Mouse (Mus musculus): ENCODE data around the gene Gm525. TPM values are rescaled to one million over a fixed set of nuclear protein-coding genes. Genes with fewer than 3 reads are reported as not detected.

Gm525 gene
- polyA plus RNA-seq, 1 experiment from 2014 or later = 1.6 TPM

DNA sequence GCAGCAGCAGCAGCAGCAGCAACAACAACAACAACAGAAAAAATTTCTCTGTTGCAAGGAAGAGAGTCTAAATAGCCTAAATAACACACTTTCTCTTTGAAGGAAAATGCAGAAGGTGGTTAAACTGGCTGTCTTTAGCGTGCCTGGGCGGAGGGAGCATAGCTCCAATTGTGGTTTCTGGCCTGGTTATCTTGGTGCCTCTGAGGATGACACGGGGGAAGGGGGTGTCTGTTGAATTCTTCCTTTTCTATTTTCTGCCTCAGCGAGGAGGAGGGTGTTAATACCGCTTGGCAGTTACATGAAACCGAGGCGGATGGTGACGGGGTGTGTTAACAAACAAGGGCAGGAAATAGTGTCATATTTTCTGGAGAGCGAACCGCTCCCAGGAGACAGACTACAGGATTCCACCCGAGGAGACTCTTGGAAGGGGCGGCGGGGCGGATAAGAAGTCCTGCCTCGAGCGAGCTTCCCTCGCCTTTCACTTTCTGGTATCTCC lies 27.2 kb downstream of the Gm525 start:
- no peaks in the 10 kb centered on the region for H3K27me3 ChIP-seq
- 24% methylated on average over 17 of the region's 17 CpGs for WGBS
- H3K9ac ChIP-seq = no peak overlapping the region
- ATAC-seq (ENCODE audit: insufficient number of reproducible peaks, low FRiP score, low TSS enrichment, low read depth) = no peak
- H3K4me2 ChIP-seq = peak overlapping the region; percentile 53
- H3K4me1 ChIP-seq = peaks cover 3% of the 10 kb centered on the region; the same call in 1 of the 2 replicates
- no peak overlapping the region for H3K27ac ChIP-seq
- H3K36me3 ChIP-seq = no peaks in the 10 kb centered on the region
- H3K9me3 ChIP-seq = no peaks in the 10 kb centered on the region
- peak overlapping the region; percentile 33 for H3K4me3 ChIP-seq

DNA sequence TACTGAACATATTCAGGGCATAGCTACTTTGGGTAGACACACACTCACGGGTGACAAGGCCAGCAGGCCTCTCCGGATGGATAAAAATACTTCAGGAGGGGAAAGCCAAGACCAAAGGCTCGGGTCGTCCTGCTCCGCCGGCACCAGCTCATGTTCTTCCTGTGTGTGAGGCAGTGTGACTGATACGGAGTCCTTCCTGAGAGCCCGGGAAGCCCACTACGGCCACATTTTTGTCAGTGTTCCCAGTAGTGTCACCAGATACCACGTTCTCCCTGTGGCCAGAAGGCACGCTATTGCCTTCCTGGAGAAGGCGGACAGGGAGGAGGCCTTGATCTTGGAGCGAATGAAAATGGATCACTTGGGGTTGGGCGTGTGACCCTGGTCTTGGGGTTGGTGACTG lies 29.5 kb downstream of the Gm525 start:
- Histone ChIP-seq H3K4me1 (peaks cover 3% of the 10 kb centered on the region; the same call in 1 of the 2 replicates), H3K4me2 (no peak overlapping the region), H3K4me3 (no peak overlapping the region), H3K27ac (no peak overlapping the region), H3K27me3 (no peaks in the 10 kb centered on the region), H3K36me3 (no peaks in the 10 kb centered on the region), H3K9me3 (no peaks in the 10 kb centered on the region), H3K9ac (no peak overlapping the region)
- ATAC-seq (ENCODE audit: insufficient number of reproducible peaks, low FRiP score, low TSS enrichment, low read depth) = no peak
- WGBS = 88% methylated on average over 14 of the region's 14 CpGs

DNA sequence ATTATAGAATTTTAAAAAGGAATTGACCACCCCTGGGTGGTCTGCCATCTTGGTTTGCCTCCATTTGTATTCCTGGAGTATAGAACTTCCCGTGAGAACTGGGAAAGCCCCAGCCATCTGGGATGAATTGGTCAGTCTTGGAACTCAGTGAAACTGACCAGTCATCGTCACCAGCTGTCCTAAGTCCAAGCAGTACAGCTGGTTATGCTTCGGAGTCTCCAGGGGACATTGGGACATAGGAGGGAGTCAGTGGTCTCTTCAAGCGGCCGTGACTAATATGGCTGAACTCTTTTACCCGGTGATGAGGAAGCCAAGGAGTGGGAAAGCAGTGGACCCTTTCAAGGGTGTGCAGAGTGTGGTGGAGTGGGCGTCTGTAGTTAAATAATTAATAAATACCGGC lies 31.6 kb downstream of the Gm525 start:
- H3K9me3 ChIP-seq = no peaks in the 10 kb centered on the region
- WGBS = 92% methylated on average over 8 of the region's 8 CpGs
- peaks cover 3% of the 10 kb centered on the region; the same call in 1 of the 2 replicates for H3K4me1 ChIP-seq
- H3K4me2 ChIP-seq = no peak overlapping the region
- no peak overlapping the region for H3K27ac ChIP-seq
- ATAC-seq (ENCODE audit: insufficient number of reproducible peaks, low FRiP score, low TSS enrichment, low read depth) = no peak
- no peak overlapping the region for H3K9ac ChIP-seq
- H3K36me3 ChIP-seq = no peaks in the 10 kb centered on the region
- no peak overlapping the region for H3K4me3 ChIP-seq
- H3K27me3 ChIP-seq = no peaks in the 10 kb centered on the region

DNA sequence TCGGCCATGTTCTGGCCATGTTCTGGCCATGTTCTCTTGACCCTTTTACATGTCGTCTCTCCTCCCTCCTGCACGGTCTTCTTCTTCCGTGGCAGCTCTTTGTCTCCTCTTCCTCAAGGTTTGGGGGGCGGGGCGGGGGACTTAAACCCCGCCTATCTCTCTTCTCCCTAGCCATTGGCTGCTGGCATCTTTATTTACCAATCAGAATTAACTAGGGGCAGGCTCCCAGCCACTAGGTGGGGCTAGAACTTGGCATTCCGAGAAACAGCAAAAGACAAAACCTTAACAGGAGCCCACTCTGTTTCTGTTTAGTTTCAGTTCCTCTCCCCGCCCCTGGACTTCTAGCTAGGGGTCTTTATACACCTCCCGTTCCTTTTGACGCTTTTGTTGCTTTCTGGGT lies 32.2 kb downstream of the Gm525 start:
- peaks cover under 1% of the 10 kb centered on the region; the same call in 1 of the 2 replicates for H3K4me1 ChIP-seq

DNA sequence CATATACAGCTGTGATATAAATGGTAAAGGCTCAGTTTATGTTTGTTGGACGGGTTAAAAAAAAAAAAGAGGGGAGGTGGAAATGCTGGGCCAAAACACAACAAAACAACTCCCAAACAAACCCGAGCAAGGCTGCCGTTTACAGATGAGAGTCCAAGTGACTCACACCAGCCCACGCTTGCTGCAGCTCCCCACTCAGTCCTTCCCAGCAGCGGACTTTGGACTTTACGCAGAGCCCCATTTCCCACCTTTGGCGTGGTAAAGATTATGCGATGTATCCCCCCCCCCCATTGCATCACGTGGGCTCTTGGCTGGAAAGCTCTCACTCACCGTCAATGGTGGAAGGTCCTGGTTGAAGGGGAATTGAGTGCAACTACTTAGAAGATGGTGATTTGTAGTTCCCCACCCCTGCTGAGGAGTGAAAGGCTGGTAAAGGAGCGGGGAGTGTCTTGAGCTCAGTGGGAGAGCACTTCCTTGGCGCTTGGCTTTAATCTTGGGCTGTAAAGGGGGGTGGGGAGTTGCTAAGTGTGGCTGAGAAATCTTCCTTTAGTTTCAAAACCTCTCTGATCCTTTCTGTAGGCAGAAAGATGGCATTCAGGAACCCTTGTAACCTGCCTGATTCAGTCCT lies 33.7 kb downstream of the Gm525 start:
- no peaks in the 10 kb centered on the region for H3K9me3 ChIP-seq
- no peak overlapping the region for H3K9ac ChIP-seq
- no peak overlapping the region for H3K27ac ChIP-seq
- H3K36me3 ChIP-seq = no peaks in the 10 kb centered on the region
- ATAC-seq (ENCODE audit: insufficient number of reproducible peaks, low FRiP score, low TSS enrichment, low read depth) = no peak
- no peak overlapping the region for H3K4me2 ChIP-seq
- WGBS = 27% methylated on average over 12 of the region's 12 CpGs
- no peak overlapping the region for H3K4me3 ChIP-seq
- H3K4me1 ChIP-seq = no peaks in the 10 kb centered on the region
- H3K27me3 ChIP-seq = no peaks in the 10 kb centered on the region

More for the DNA sequence above, 32.2 kb downstream of the Gm525 start:
- 90% methylated on average over 11 of the region's 11 CpGs for WGBS
- H3K9ac ChIP-seq = no peak overlapping the region
- H3K4me3 ChIP-seq = no peak overlapping the region
- no peak overlapping the region for H3K27ac ChIP-seq
- H3K9me3 ChIP-seq = no peaks in the 10 kb centered on the region
- H3K27me3 ChIP-seq = no peaks in the 10 kb centered on the region
- no peaks in the 10 kb centered on the region for H3K36me3 ChIP-seq
- H3K4me2 ChIP-seq = no peak overlapping the region
- ATAC-seq (ENCODE audit: insufficient number of reproducible peaks, low FRiP score, low TSS enrichment, low read depth) = no peak

DNA sequence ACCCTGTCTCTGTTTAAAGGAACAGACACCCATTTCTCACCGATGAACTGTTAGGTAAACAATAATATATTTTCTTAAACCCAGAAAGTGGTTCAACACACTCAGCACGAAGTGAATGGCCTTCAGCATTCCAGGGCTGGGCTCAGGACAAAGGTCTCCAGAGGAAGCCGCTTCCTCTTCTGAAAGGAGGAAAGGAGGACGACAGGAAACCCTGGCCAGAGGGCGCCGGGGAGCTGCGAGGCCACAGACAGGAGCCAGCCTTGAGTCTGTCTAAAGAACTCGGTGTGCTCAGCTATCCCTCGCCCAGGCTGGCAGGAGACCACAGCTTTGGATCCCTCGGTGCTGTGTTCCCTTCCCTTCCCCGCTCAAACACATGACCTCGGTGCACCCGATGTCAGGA lies 50.8 kb downstream of the Gm525 start:
- no peaks in the 10 kb centered on the region for H3K9me3 ChIP-seq
- no peak overlapping the region for H3K9ac ChIP-seq
- no peak overlapping the region for H3K4me2 ChIP-seq
- H3K4me3 ChIP-seq = no peak overlapping the region
- H3K36me3 ChIP-seq = no peaks in the 10 kb centered on the region
- H3K4me1 ChIP-seq = no peaks in the 10 kb centered on the region
- no peak overlapping the region for H3K27ac ChIP-seq
- H3K27me3 ChIP-seq = no peaks in the 10 kb centered on the region
- WGBS = 19% methylated on average over 13 of the region's 13 CpGs
- ATAC-seq (ENCODE audit: insufficient number of reproducible peaks, low FRiP score, low TSS enrichment, low read depth) = no peak

DNA sequence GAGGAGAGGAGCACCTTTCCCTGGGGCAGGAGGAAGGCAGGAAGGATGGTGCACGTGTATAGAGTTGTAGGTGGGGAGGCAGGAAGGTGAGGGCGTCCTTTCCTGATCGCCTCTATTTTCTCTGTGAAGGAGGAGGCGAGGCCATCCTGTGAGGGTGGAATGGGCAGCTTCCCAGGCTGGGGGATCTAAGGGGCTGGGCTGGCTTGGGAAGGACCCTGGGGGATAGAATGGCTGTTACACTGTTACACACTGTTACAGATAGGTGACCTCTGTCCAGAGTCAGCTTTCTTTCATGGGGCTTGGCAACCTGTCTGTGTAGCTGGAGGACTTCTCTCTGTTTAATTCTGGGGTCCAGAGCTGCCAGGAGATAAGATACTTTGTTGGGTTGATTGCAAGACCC lies 57.2 kb downstream of the Gm525 start:
- no peak overlapping the region for H3K4me3 ChIP-seq
- no peak overlapping the region for H3K9ac ChIP-seq
- 40% methylated on average over 4 of the region's 4 CpGs for WGBS
- H3K9me3 ChIP-seq = no peaks in the 10 kb centered on the region
- no peak overlapping the region for H3K27ac ChIP-seq
- H3K36me3 ChIP-seq = no peaks in the 10 kb centered on the region
- no peaks in the 10 kb centered on the region for H3K27me3 ChIP-seq
- no peak overlapping the region for H3K4me2 ChIP-seq
- no peaks in the 10 kb centered on the region for H3K4me1 ChIP-seq
- ATAC-seq (ENCODE audit: insufficient number of reproducible peaks, low FRiP score, low TSS enrichment, low read depth) = no peak

DNA sequence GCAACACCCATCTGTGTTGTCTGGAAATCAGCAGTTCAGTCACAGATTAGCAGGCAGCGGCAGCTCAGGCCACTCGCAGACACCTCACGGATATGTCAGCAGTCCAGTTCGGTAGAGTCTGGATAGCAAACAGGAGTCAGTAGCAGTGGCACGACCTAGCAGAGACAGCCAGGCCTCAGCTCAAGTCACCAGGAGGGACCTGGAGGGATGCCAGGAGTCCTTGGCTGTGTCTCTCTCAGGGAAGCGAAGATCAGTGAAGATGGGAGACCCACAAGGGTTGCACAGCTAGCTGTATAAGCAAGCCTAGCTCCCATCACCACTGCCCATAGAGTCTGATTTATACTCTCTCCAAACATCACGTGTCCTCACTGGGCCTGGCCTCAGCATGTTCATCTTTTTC lies 58.8 kb downstream of the Gm525 start:
- H3K9ac ChIP-seq = no peak overlapping the region
- WGBS = 80% methylated on average over 7 of the region's 7 CpGs
- H3K36me3 ChIP-seq = no peaks in the 10 kb centered on the region
- no peaks in the 10 kb centered on the region for H3K27me3 ChIP-seq
- no peaks in the 10 kb centered on the region for H3K9me3 ChIP-seq
- no peak overlapping the region for H3K27ac ChIP-seq
- no peaks in the 10 kb centered on the region for H3K4me1 ChIP-seq
- ATAC-seq (ENCODE audit: insufficient number of reproducible peaks, low FRiP score, low TSS enrichment, low read depth) = no peak
- no peak overlapping the region for H3K4me3 ChIP-seq
- no peak overlapping the region for H3K4me2 ChIP-seq

DNA sequence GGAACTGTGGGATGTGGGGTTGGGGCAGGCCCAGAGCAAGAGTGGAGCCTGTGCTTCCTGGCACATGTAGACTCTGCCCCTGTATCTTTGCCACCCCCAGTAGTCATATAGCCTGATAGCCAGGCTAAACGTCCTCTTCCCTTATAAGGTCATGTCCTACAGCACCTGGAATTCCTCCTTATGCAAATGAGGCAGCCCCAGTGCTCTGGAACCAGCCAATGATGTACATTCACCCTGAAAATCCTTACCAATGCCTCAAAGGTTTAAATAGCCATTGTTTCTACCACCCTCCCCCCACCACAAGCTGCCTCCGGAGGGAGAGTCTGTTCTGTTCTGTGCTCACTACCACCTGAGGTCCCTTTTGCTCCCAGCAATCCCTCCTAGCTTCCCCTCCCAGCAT lies 60.6 kb downstream of the Gm525 start:
- H3K4me3 ChIP-seq = no peak overlapping the region
- no peak for ATAC-seq (ENCODE audit: insufficient number of reproducible peaks, low FRiP score, low TSS enrichment, low read depth)
- 55% methylated on average over 2 of the region's 2 CpGs for WGBS

DNA sequence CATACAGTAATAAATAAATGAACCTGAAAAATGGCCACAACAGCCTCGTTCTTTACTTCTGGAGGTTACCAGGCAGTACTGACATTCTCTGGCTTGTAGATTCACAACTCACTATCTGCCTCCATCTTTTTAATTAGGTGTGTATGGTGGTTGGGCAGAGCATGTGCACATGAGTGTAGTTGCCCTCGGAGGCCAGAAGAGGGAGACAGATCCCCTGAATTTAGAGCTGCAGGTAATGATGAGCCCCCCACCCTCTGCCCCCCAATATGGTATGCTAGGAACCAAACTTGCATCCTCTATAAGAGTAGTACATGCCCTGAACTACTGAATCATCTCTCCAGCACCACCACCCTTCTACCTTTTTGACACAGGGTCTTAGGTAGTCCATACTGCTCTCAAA lies 64.3 kb downstream of the Gm525 start:
- Histone ChIP-seq H3K4me1 (peaks cover 6% of the 10 kb centered on the region), H3K4me3 (no peak overlapping the region), H3K4me2 (no peak overlapping the region), H3K27me3 (no peaks in the 10 kb centered on the region), H3K9ac (no peak overlapping the region), H3K27ac (no peak overlapping the region), H3K9me3 (no peaks in the 10 kb centered on the region), H3K36me3 (no peaks in the 10 kb centered on the region)
- ATAC-seq (ENCODE audit: insufficient number of reproducible peaks, low FRiP score, low TSS enrichment, low read depth) = no peak
- WGBS = 96% methylated on average over 2 of the region's 2 CpGs

More for the DNA sequence above, 60.6 kb downstream of the Gm525 start:
- Histone ChIP-seq H3K9me3 (no peaks in the 10 kb centered on the region), H3K4me2 (no peak overlapping the region), H3K27me3 (no peaks in the 10 kb centered on the region), H3K9ac (no peak overlapping the region), H3K4me1 (no peaks in the 10 kb centered on the region), H3K27ac (no peak overlapping the region), H3K36me3 (no peaks in the 10 kb centered on the region)
